Mouse (Mus musculus) mammary gland, adult 2 months (tissue): ENCODE data around the gene Olfr18. TPM values are rescaled to one million over a fixed set of nuclear protein-coding genes. Genes with fewer than 3 reads are reported as not detected.

ENCODE experiments used
- polyA plus RNA-seq: library from polyadenylated mRNA; depleted of rRNA; stranded (reverse); fragments of >200 nt; gene quantifications from 2 replicates; pipeline ENCODE4 v1.2.3, GENCODE M21; 2012; ENCODE audit warnings: low replicate concordance; rRNA removed

Olfr18 gene
- polyA plus RNA-seq, result not detected in 2 replicates

DNA sequence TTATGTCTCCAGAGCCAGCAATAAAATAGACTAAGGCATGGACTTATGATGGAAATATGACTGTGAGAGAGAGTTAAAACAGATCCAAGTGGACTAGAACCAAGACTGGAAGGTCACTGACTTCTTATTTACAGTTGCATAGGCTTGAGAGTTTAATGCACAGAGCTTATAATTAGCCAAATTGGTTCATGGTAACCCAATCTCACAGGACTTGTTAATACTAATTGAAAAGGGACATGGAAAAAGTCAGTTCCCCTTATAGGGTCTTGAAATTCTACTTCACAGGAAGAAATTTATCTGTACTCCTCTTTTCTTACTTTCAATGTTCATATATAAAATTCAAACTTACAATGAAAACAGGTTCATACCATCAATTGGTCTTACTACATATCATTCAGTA, at the start of gene Olfr18:
Gene Olfr18, minus strand, starts transcription at position 101 of the 400 bp plus-strand sequence.

GRCm38 (mm10) chr9:20384532-20385342, 48.8 kb upstream of the Olfr18 start, which contains the start of gene Zfp560:
Gene Zfp560, minus strand, starts transcription at chr9:20385177.

GRCm38 (mm10) chr9:20298232-20298631, 37.7 kb downstream of the Olfr18 start, which contains the start of gene Olfr873:
Gene Olfr873, plus strand, starts transcription at chr9:20298532.

GRCm38 (mm10) chr9:20282051-20282450, 53.8 kb downstream of the Olfr18 start, which contains the start of gene Olfr39:
Gene Olfr39, plus strand, starts transcription at chr9:20282351.

Other genes with a start within 250 kb of the Olfr18 start
- not detected in 2 replicates for gene Olfr868, start 237.5 kb downstream of the Olfr18 start, polyA plus RNA-seq
- gene Olfr869, start 207.1 kb downstream of the Olfr18 start, polyA plus RNA-seq, result not detected in 2 replicates
- gene Olfr870, start 162.0 kb downstream of the Olfr18 start, polyA plus RNA-seq, result not detected in 2 replicates
- gene Olfr871, start 123.9 kb downstream of the Olfr18 start, polyA plus RNA-seq, result not detected in 2 replicates
- not detected in 2 replicates for gene Olfr872, start 99.0 kb downstream of the Olfr18 start, polyA plus RNA-seq
- not detected in 2 replicates for gene Olfr39, start 53.7 kb downstream of the Olfr18 start, polyA plus RNA-seq
- not detected in 2 replicates for gene Olfr873, start 37.6 kb downstream of the Olfr18 start, polyA plus RNA-seq
- gene Zfp560, start 49.1 kb upstream of the Olfr18 start, polyA plus RNA-seq, result 2.2 and 8.0 TPM in 2 replicates
- gene Zfp26, start 124.1 kb upstream of the Olfr18 start, polyA plus RNA-seq, result 1.2 and 3.2 TPM in 2 replicates
- gene Zfp426, start 156.7 kb upstream of the Olfr18 start, polyA plus RNA-seq, result 3.2 and 9.4 TPM in 2 replicates
- 2.8 and 8.3 TPM in 2 replicates for gene Zfp266, start 185.3 kb upstream of the Olfr18 start, polyA plus RNA-seq
- gene Zfp846, start 245.2 kb upstream of the Olfr18 start, polyA plus RNA-seq, result 2.2 and 2.7 TPM in 2 replicates